Mouse (Mus musculus) ES-E14 (cell line): Measurements from ENCODE around the gene Surf6.
"Not testable (repeated sequence)": the region's sequence is repeated elsewhere in the genome, so short reads cannot be mapped to it uniquely, and the experiment has no call there.

Experiments
- CHD2 ChIP-seq: IDR thresholded peaks from 2 replicates; pipeline ENCODE4 v1.6.1; 2014; ENCODE audit warnings: mild to moderate bottlenecking, low read depth, low read length, inconsistent platforms
- HCFC1 ChIP-seq: IDR thresholded peaks from 2 replicates; pipeline ENCODE4 v1.6.1; 2012; ENCODE audit warnings: low read length, inconsistent platforms, borderline replicate concordance; ENCODE audit not compliant: insufficient read depth

DNA sequence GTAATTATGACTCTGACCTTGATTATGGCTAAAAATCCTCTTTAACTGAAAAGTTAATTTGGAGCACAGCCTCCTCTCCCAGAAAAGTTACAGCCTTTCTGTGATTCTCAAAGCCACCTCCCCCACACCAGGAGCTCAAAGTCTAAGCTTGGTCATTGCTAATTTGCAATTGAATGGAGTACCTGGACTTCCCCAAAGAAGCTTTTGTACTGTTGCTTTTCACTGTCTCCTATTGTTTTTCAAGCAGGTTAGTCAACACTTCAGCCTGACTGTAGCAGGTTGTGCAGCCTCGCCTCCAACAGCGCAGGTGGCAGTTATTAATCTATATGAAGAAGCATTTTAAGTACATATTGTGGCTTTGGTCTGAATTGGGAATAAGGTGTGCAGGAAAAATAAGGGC lies 17.1 kb downstream of the Surf6 start:
- TF ChIP-seq HCFC1, CHD2: not testable (repeated sequence)
